Mouse (Mus musculus) embryonic fibroblast, embryonic 13.5 days (primary cell): ENCODE measurements around the gene Micall2. TPM values are rescaled to one million over a fixed set of nuclear protein-coding genes. Genes with fewer than 3 reads are reported as not detected.
"Not testable (repeated sequence)": the region's sequence is repeated elsewhere in the genome, so short reads cannot be mapped to it uniquely, and the experiment has no call there.

Experiments
- H3K27ac ChIP-seq: 2 replicates; pipeline ENCODE4 v1.5.1; 2012; ENCODE audit warnings: low read length, control low read depth, inconsistent platforms; ENCODE audit not compliant: insufficient read depth
- H3K4me1 ChIP-seq: 2 replicates; pipeline ENCODE4 v1.6.1; 2011; ENCODE audit warnings: low read length; ENCODE audit not compliant: control insufficient read depth, insufficient read depth
- H3K4me3 ChIP-seq: 2 replicates; pipeline ENCODE4 v1.5.1; 2011; ENCODE audit warnings: mild to moderate bottlenecking, control low read depth, low read length; ENCODE audit not compliant: insufficient read depth
- CTCF ChIP-seq: IDR thresholded peaks from 2 replicates; pipeline ENCODE4 v1.5.1; 2011; ENCODE audit warnings: mild to moderate bottlenecking, control low read depth, low read length, moderate library complexity, borderline replicate concordance; ENCODE audit not compliant: insufficient read depth
- POLR2A ChIP-seq: IDR thresholded peaks from 2 replicates; pipeline ENCODE4 v1.6.1; 2011; ENCODE audit warnings: low read depth, mild to moderate bottlenecking, control low read depth, low read length, moderate library complexity
- polyA plus RNA-seq: library from polyadenylated mRNA; stranded (reverse); fragments of >200 nt; gene quantifications from 2 replicates; pipeline ENCODE4 v1.2.4, GENCODE M21; 2011; ENCODE audit warnings: low read depth; ENCODE audit not compliant: missing spikeins, insufficient read length

The Micall2 gene
- polyA plus RNA-seq, 1 experiment, result 13.3 TPM

GRCm38 (mm10) chr5:139702905-139703304 is 33.2 kb downstream of the Micall2 start:
- no peak overlapping the region for H3K4me3 ChIP-seq
- no peak overlapping the region for H3K27ac ChIP-seq
- H3K4me1 ChIP-seq, result no peaks in the 10 kb centered on the region
- no peak for TF ChIP-seq POLR2A
- TF ChIP-seq CTCF, result peak; percentile 56; the same call in 1 of the 2 replicates

DNA sequence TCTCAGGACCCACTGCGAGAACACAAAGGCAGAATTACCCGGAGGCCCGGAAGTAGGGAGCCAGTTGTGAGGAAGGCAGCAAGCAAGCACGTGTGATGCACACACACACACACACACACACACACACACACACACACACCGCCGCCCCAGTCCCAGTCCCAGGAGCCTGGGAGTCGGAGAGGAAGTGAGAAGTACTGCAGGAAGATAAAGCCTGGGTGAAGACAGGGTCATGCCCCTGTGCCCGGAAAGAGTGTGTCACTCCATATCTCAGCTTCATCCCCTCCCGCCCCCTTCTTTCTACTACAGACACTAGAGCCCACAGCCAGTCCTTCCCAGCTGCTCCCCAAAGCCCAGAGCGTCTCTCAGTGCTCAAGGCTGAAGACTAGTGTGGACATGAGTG is 33.9 kb downstream of the Micall2 start:
- TF ChIP-seq POLR2A (no peak), CTCF (no peak)
- Histone ChIP-seq H3K27ac (no peak overlapping the region), H3K4me1 (no peaks in the 10 kb centered on the region), H3K4me3 (no peak overlapping the region)

DNA sequence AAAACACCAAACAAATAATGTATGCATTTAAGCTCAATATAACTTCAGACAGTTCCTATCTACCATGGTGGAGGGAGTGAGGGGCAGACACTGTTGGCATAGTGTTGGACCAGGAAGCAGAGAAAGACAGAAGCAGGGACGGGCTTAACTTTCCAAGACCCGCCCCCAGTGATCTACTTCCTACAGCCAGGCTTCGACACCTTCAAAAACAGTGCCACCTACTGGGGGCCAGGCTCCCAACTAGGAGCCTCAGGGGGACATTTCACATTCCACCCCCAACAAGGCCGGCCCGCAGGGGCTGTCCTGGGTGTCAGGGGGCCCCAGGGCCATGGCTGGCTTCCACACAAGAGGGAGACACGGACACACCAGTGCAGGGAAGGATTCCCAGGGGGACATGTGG is 39.2 kb downstream of the Micall2 start:
- Histone ChIP-seq H3K4me1 (no peaks in the 10 kb centered on the region), H3K4me3 (no peak overlapping the region), H3K27ac (no peak overlapping the region)
- TF ChIP-seq CTCF, result no peak
- TF ChIP-seq POLR2A, result no peak

- not testable (repeated sequence) for H3K4me1 ChIP-seq, H3K27ac ChIP-seq
These were observed 40.3 kb downstream of the Micall2 start for GRCm38 (mm10) chr5:139695876-139696275.

DNA sequence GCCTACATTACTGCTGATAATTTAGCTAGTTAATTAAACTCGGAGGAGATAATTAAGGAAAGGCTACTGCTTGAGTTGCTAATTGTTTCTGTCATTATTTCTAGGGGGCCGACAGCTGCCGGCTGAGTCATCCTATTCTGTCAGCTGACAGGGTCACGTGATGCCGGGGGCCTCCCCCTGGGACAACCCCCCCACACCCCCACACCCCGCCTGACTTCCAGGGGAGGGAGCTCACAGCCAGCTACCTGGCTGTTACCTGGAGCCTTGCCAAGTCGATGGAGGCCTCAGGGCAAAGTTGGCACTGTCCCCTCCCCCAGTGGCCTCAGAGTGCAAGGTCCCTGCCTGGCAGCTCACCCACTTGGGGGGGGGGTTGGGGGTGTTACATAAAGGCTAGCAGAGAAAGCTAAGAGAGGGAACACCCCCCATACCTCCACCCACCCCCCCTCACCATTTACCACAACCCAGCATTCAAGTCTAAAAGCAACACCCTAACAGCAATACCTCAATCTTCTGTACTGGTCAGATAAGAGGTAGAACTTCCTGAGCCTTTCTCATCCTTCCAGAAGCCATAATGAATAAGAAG is 41.1 kb downstream of the Micall2 start:
- no peaks in the 10 kb centered on the region for H3K4me1 ChIP-seq
- TF ChIP-seq POLR2A (no peak), CTCF (no peak)
- H3K27ac ChIP-seq, result no peak overlapping the region
- H3K4me3 ChIP-seq, result no peak overlapping the region

More at GRCm38 (mm10) chr5:139695876-139696275, 40.3 kb downstream of the Micall2 start:
- not testable (repeated sequence) for H3K4me3 ChIP-seq

DNA sequence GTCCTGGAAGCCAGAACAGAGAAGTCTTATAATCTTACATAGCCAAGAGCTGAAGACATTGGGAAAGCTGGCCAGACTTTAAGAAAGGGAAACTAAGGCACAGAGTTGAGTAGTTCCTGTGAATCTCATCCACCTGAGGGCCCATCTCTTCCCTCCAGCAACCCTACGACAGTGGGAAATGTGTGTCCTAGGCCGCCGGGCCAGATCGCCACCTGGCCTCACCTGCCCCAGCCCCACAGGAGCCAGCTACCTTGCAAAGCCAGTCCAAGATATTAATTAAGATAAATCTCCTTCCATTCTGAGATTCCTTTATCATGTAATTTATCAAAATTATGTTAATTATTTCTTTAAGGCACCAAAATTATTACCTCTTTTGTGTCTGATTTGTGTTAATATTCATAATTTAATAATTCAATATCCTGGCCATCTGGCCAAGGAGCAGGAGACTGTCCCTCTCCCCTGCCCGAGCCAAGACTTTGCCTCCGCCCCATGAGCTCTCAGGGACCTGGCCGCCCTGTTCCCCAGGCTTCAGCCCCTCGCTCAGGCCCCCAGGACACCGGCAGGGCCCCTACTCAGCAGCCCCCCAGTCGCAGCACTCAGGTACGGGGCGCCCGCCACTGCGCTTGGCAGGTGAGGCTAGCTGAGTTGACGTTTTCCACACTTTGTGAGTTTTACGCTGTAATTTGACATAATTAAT is 41.7 kb downstream of the Micall2 start:
- TF ChIP-seq POLR2A, result no peak
- TF ChIP-seq CTCF, result no peak

GRCm38 (mm10) chr5:139690791-139691190 is 45.3 kb downstream of the Micall2 start:
- H3K4me3 ChIP-seq, result no peak overlapping the region
- no peaks in the 10 kb centered on the region for H3K4me1 ChIP-seq
- TF ChIP-seq POLR2A (no peak), CTCF (no peak)
- no peak overlapping the region for H3K27ac ChIP-seq

More for the DNA sequence above, 41.7 kb downstream of the Micall2 start:
- Histone ChIP-seq H3K27ac (no peak overlapping the region), H3K4me1 (no peaks in the 10 kb centered on the region), H3K4me3 (no peak overlapping the region)

DNA sequence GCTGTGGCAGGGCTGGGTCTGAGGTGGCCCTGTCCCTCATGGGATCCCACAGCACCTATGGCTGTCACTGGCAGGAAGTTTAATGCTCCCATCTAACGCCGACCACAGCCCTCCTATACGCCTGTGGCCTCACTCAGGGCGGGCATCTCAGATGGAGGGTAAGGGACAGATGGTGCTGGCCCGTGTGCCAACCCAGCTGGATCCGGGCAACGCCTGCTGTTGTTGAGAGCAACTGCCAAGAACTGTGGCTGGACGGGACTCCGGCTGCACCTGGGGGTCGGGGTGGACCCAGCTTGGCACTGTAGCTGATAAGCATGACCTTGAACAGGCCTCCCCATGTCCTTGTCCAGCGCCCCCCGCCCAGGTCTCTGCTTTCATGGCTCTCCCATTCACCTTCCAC is 47.8 kb downstream of the Micall2 start:
- H3K27ac ChIP-seq, result no peak overlapping the region
- no peaks in the 10 kb centered on the region for H3K4me1 ChIP-seq
- no peak overlapping the region for H3K4me3 ChIP-seq
- no peak for TF ChIP-seq POLR2A
- no peak for TF ChIP-seq CTCF

DNA sequence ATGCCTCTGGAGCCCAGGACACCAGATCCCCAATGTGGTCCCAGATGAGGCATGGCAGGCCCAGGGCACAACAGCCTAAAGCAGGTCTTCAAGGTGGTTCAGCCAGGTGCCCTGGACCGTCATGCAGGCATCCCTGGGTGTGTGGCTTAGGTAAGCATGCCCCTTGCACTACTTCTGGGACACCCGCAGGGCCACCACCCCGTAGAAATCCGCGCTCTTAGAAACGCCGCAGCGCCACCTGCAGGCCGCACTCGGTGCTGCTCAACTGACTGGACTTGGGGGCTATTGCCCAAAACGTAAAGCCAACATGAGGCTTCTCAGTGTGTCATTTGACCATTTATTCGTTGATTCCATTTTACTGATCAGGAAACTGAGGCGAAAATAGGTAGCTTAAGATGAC is 48.5 kb downstream of the Micall2 start:
- Histone ChIP-seq H3K4me1 (no peaks in the 10 kb centered on the region), H3K4me3 (no peak overlapping the region), H3K27ac (no peak overlapping the region)
- no peak for TF ChIP-seq POLR2A
- TF ChIP-seq CTCF, result 0 out of 2 replicates have a peak, but pooled peaks have one; percentile 34

- H3K27ac ChIP-seq, result no peak overlapping the region
- H3K4me1 ChIP-seq, result no peaks in the 10 kb centered on the region
- TF ChIP-seq CTCF (no peak), POLR2A (no peak)
- no peak overlapping the region for H3K4me3 ChIP-seq
These were observed 49.4 kb downstream of the Micall2 start for GRCm38 (mm10) chr5:139686530-139687249.
